Mouse (Mus musculus): ENCODE data around the gene Inpp5a.

- no peak for TF ChIP-seq EP300 (IDR thresholded peaks at IDR 0.05; ENCODE audit: low read depth)
- no peak for TF ChIP-seq CTCF (IDR thresholded peaks at IDR 0.05; ENCODE audit: low read depth)
These were observed 11.5 kb upstream of the Inpp5a start for GRCm38 (mm10) chr7:139377381-139377780.

Data from heart, postnatal 0 days (tissue).